Mouse (Mus musculus): ENCODE measurements around the gene 2510039O18Rik. TPM values are rescaled to one million over a fixed set of nuclear protein-coding genes. Genes with fewer than 3 reads are reported as not detected.

2510039O18Rik gene
- polyA plus RNA-seq (2015; fragmentation: Nextera tagmentation; extraction: Ambion mirVana): 12.1 and 17.6 TPM in 2 replicates

DNA sequence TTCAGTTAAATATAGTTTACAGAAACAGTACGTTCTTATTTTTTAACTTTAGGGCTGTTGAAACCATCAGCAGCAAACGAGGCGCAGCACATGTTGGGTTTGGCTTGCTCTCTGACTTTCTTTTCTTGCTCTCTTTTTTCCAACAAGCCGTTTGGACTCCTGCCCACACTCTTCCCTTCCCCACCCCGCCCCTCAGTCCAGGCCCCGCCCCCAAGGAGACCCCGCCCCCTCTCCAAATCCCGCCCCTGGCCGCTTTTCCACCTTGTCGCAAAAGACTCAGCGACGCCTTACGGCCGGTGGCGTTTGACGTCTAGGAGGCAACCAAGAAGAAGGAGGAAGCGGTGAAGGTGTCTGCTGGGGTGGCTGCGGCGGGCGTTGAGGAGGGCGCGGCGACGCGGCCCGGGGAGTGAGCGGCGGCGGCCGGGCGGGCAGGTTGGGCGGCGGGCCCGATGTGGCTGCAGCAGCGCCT, at the start of gene 2510039O18Rik:
Gene 2510039O18Rik, plus strand, starts transcription at position 320 of the 469 bp plus-strand sequence.
- Histone ChIP-seq H3K4me3 (peak within 1 kb of the TSS; percentile 96), H3K27me3 (no peaks in the 10 kb centered on the region), H3K36me3 (peaks cover 25% of the 10 kb centered on the region), H3K9me3 (replicated peaks) (no peaks in the 10 kb centered on the region), H3K4me2 (peak within 1 kb of the TSS; percentile 98), H3K4me1 (replicated peaks) (peaks cover 65% of the 10 kb centered on the region), H3K27ac (peak within 1 kb of the TSS; percentile 90), H3K9ac (peak within 1 kb of the TSS; percentile 90)
- peak; percentile 58 for ATAC-seq (replicated peaks; ENCODE audit: insufficient number of reproducible peaks, insufficient read depth, low FRiP score, low read depth)
- under 1% methylated on average over 33 of the region's 35 CpGs for WGBS

- Histone ChIP-seq H3K4me2 (no peak overlapping the region), H3K27ac (peak overlapping the region; percentile 96), H3K36me3 (peaks cover 64% of the 10 kb centered on the region), H3K4me1 (replicated peaks) (peaks cover 53% of the 10 kb centered on the region), H3K27me3 (no peaks in the 10 kb centered on the region), H3K9me3 (replicated peaks) (no peaks in the 10 kb centered on the region), H3K4me3 (no peak overlapping the region), H3K9ac (peak overlapping the region; percentile 31; the same call in 1 of the 2 replicates)
- ATAC-seq (replicated peaks; ENCODE audit: insufficient number of reproducible peaks, insufficient read depth, low FRiP score, low read depth): no peak
- 71% methylated on average over 4 of the region's 4 CpGs for WGBS
Measured at GRCm38 (mm10) chr4:147895815-147896330, 44.8 kb upstream of the 2510039O18Rik start.

DNA sequence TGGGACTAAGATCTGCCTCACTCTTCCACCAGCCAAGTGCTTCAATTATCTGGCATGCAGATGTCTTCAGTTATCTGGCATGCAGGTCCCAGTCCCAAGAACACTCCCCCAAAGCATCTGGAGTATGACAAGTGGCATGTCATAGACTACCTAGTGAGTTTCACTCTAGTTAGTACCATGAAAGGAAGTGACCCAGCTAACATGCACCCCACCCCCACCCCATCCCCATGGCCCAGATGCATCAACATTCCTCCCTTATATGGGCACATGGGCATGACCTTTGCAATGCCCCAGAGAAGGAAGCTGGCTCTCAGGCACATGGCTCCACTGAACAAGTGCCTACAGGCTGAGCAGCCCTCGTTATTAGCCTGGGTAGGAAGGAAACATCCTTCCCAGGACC, 44.3 kb upstream of the 2510039O18Rik start:
- H3K4me3 ChIP-seq: no peak overlapping the region
- WGBS: 30% methylated on average over 1 of the region's 1 CpGs
- peaks cover 59% of the 10 kb centered on the region for H3K36me3 ChIP-seq
- H3K4me2 ChIP-seq: no peak overlapping the region
- no peaks in the 10 kb centered on the region for H3K9me3 ChIP-seq (replicated peaks)
- H3K9ac ChIP-seq: no peak overlapping the region
- peak; percentile 60 for ATAC-seq (replicated peaks; ENCODE audit: insufficient number of reproducible peaks, insufficient read depth, low FRiP score, low read depth)
- H3K27ac ChIP-seq: peak overlapping the region; percentile 96
- H3K4me1 ChIP-seq (replicated peaks): peaks cover 54% of the 10 kb centered on the region
- H3K27me3 ChIP-seq: no peaks in the 10 kb centered on the region

DNA sequence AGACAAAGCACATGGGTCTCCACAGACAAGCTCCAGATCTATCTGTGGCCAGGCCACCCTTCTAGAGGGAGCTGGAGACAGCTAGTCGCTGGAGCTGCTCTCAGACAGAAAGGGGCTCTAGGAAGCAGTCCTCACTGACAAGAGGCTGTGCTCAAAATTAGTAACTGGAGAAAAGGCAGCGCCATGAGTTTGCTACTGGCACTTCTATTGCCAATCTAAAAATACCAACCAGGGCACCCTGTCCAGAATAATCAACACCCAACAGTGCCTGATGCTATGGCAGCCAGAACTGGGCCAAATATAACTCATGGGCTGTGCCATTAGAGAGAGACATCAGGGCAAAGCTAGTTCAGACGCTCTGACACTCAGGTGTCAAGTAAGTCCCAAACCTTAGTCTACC, 43.3 kb upstream of the 2510039O18Rik start:
- Histone ChIP-seq H3K4me2 (peak overlapping the region; percentile 42), H3K9ac (no peak overlapping the region; the same call in 1 of the 2 replicates), H3K4me3 (no peak overlapping the region), H3K27me3 (no peaks in the 10 kb centered on the region), H3K9me3 (replicated peaks) (no peaks in the 10 kb centered on the region), H3K36me3 (peaks cover 59% of the 10 kb centered on the region), H3K27ac (peak overlapping the region; percentile 96), H3K4me1 (replicated peaks) (peaks cover 61% of the 10 kb centered on the region)
- peak; percentile 83 for ATAC-seq (replicated peaks; ENCODE audit: insufficient number of reproducible peaks, insufficient read depth, low FRiP score, low read depth)
- WGBS: 51% methylated on average over 3 of the region's 3 CpGs

GRCm38 (mm10) chr4:147900452-147900851, 40.2 kb upstream of the 2510039O18Rik start:
- Histone ChIP-seq H3K27me3 (no peaks in the 10 kb centered on the region), H3K4me1 (replicated peaks) (peaks cover 79% of the 10 kb centered on the region), H3K4me3 (no peak overlapping the region), H3K36me3 (peaks cover 50% of the 10 kb centered on the region), H3K27ac (peak overlapping the region; percentile 96), H3K4me2 (peak overlapping the region; percentile 17), H3K9me3 (replicated peaks) (no peaks in the 10 kb centered on the region), H3K9ac (no peak overlapping the region; the same call in 1 of the 2 replicates)
- 49% methylated on average over 7 of the region's 7 CpGs for WGBS
- ATAC-seq (replicated peaks; ENCODE audit: insufficient number of reproducible peaks, insufficient read depth, low FRiP score, low read depth): no peak

- Histone ChIP-seq H3K4me2 (peak overlapping the region; percentile 74), H3K36me3 (peaks cover 37% of the 10 kb centered on the region), H3K9me3 (replicated peaks) (no peaks in the 10 kb centered on the region), H3K27me3 (no peaks in the 10 kb centered on the region), H3K4me1 (replicated peaks) (peaks cover 56% of the 10 kb centered on the region), H3K27ac (no peak overlapping the region), H3K9ac (0 out of 2 replicates have a peak overlapping the region, but pooled peaks have one; percentile 91), H3K4me3 (peak overlapping the region; percentile 92)
- WGBS: 84% methylated on average over 12 of the region's 12 CpGs
- no peak for ATAC-seq (replicated peaks; ENCODE audit: insufficient number of reproducible peaks, insufficient read depth, low FRiP score, low read depth)
Measured at GRCm38 (mm10) chr4:147902906-147903500, 37.7 kb upstream of the 2510039O18Rik start.

DNA sequence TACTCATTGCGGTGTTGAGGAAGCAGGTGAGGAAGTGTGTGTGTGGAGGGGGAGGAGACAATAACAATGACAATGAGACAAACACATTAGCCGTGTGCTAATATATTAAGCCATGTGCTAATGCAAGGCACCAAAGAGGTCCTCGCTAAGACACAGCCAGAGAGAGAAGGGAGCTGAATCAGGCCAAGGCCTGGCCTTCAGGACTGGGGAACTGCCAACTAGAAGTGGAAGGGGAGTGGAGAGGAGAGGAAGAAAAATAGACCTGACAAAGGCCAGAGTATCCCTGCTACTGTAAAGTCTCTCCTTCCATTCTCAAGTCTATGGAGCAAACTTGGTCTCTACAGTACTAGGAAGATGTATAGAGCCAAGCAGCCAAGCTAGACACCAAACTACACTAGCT, 37.1 kb upstream of the 2510039O18Rik start:
- Histone ChIP-seq H3K9me3 (replicated peaks) (no peaks in the 10 kb centered on the region), H3K27ac (peak overlapping the region; percentile 92), H3K9ac (peak overlapping the region; percentile 91), H3K4me2 (peak overlapping the region; percentile 74), H3K4me3 (peak overlapping the region; percentile 92), H3K36me3 (peaks cover 31% of the 10 kb centered on the region), H3K27me3 (no peaks in the 10 kb centered on the region), H3K4me1 (replicated peaks) (peaks cover 51% of the 10 kb centered on the region)
- WGBS: 70% methylated on average over 3 of the region's 3 CpGs
- no peak for ATAC-seq (replicated peaks; ENCODE audit: insufficient number of reproducible peaks, insufficient read depth, low FRiP score, low read depth)

DNA sequence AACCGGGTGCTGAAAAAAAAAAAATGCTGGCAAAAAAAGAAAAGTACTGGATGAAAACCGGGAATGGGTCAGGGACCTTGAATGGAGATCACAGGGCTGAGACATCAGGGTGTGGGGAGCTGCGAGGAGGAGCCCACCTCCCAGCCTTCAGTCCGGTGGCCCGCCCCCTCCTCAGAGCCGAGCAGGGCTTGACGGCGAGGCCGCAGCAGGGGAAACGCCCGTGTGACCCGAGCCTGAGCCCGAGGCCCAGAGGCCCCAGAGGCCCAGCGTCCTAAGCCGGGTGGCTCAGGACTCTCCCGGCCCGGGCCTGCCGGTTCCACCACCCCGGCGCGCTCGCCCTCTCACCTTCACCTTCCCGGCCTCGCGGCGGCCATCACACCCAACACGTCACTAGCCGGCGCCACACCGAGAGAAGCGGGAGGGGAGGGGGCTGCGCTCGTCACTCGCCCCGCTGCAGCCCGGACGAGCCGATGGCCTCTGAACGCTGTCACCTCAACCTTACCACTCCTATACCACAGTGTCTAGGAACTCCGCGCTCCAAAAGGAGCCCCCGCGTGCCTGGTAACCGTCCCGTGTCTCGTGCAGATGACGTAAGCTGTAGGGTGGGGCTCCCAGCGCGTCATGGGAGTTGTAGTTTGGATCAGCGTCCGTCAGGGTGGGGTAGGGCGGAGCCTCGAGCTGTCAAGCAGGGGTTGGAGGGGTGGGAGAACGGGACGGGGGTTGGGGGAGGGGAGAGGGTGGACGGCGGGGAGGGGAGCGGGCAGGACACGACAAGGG, 36.2 kb upstream of the 2510039O18Rik start, which contains the start of gene Mfn2:
Gene Mfn2, minus strand, starts transcription at position 392 of the 777 bp plus-strand sequence.
- peaks cover 44% of the 10 kb centered on the region for H3K4me1 ChIP-seq (replicated peaks)

GRCm38 (mm10) chr4:147905090-147905659, 35.5 kb upstream of the 2510039O18Rik start:
- 0% methylated on average over 8 of the region's 8 CpGs for WGBS
- H3K27me3 ChIP-seq: no peaks in the 10 kb centered on the region
- peak overlapping the region; percentile 92 for H3K27ac ChIP-seq
- H3K4me2 ChIP-seq: peak overlapping the region; percentile 63
- peak overlapping the region; percentile 49; the same call in 1 of the 2 replicates for H3K9ac ChIP-seq
- peaks cover 37% of the 10 kb centered on the region for H3K4me1 ChIP-seq (replicated peaks)
- peaks cover 19% of the 10 kb centered on the region; the same call in 1 of the 2 replicates for H3K36me3 ChIP-seq
- no peaks in the 10 kb centered on the region for H3K9me3 ChIP-seq (replicated peaks)
- peak; percentile 19; the same call in 1 of the 2 replicates for ATAC-seq (replicated peaks; ENCODE audit: insufficient number of reproducible peaks, insufficient read depth, low FRiP score, low read depth)
- peak overlapping the region; percentile 92 for H3K4me3 ChIP-seq

More for the DNA sequence above, 36.2 kb upstream of the 2510039O18Rik start, which contains the start of gene Mfn2:
- ATAC-seq (replicated peaks; ENCODE audit: insufficient number of reproducible peaks, insufficient read depth, low FRiP score, low read depth): peak; percentile 93
- Histone ChIP-seq H3K9ac (peak within 1 kb of the TSS; percentile 91), H3K4me3 (peak within 1 kb of the TSS; percentile 92), H3K27me3 (no peaks in the 10 kb centered on the region), H3K36me3 (peaks cover 26% of the 10 kb centered on the region; the same call in 1 of the 2 replicates), H3K4me2 (peak within 1 kb of the TSS; percentile 74), H3K9me3 (replicated peaks) (no peaks in the 10 kb centered on the region), H3K27ac (peak within 1 kb of the TSS; percentile 92)
- WGBS: under 1% methylated on average over 59 of the region's 59 CpGs

DNA sequence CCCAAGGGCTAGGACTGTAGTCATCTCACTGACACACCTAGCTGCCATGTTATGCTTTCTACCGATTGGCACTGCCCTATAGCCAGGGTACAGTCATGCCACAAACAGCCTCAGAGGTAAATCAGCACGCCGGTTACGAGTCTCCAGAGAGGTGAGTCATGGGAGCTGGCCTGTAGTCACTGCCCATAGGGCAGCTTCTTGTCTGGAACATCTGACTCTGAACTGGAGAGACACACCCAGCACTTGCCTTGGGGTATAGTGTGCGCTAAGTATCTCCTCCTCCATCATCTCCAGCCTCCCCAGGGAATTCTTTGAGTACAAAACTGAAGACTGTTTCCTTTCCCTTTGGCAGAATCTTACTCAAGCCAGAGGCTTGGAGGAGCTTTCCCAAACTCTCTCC, 34.5 kb upstream of the 2510039O18Rik start:
- WGBS: 72% methylated on average over 5 of the region's 5 CpGs
- Histone ChIP-seq H3K36me3 (peaks cover 23% of the 10 kb centered on the region; the same call in 1 of the 2 replicates), H3K9ac (no peak overlapping the region), H3K4me3 (no peak overlapping the region), H3K4me2 (no peak overlapping the region), H3K27ac (no peak overlapping the region), H3K27me3 (no peaks in the 10 kb centered on the region), H3K4me1 (replicated peaks) (peaks cover 26% of the 10 kb centered on the region), H3K9me3 (replicated peaks) (no peaks in the 10 kb centered on the region)
- no peak for ATAC-seq (replicated peaks; ENCODE audit: insufficient number of reproducible peaks, insufficient read depth, low FRiP score, low read depth)

DNA sequence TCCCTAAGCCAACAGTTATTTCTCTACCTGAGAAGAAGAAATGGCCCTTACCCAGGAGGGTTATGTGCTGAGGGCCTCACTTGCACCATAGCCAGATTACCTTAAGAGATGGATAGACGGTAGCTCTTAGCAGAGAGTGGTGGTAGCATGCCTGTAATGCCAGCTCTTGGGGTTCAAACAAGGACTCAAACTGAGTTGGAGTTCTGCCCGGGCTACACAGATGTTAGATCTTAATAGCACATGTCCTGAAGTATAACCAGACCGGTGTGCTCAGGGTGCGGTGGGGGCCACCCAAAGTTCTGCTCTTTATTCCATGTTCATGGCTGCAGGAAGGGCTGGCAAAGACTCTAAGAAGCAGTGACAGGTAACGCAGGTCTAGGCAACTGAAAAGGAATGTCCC, 31.2 kb upstream of the 2510039O18Rik start:
- Histone ChIP-seq H3K9me3 (replicated peaks) (no peaks in the 10 kb centered on the region), H3K4me3 (no peak overlapping the region), H3K9ac (no peak overlapping the region), H3K36me3 (peaks cover 20% of the 10 kb centered on the region; the same call in 1 of the 2 replicates), H3K27me3 (no peaks in the 10 kb centered on the region), H3K4me2 (no peak overlapping the region), H3K27ac (no peak overlapping the region), H3K4me1 (replicated peaks) (peaks cover 4% of the 10 kb centered on the region)
- no peak for ATAC-seq (replicated peaks; ENCODE audit: insufficient number of reproducible peaks, insufficient read depth, low FRiP score, low read depth)
- 83% methylated on average over 5 of the region's 5 CpGs for WGBS
